Mouse (Mus musculus): ENCODE measurements around the gene Tcta.

Gene Tcta

DNA sequence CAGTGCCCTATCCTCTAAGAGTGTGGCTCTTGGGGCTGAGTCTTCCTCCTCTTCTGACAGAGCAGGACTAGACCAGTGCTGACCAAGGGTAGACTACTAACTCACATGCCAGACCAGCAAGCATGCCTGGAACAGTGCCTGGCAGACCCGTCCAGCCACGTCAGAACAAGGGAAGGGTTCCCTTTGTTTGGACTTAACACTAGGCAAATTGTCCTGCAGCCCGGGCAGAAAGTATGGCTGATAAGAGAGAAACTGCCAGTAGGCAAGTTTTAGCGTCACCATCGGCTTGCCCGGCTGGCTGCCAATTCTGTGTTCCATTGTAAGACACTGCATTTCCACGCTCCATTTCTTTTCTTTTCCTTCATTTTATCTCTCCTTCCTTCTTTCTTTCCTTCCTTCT, 38.3 kb downstream of the Tcta start:
- no peak for DNase-seq

DNA sequence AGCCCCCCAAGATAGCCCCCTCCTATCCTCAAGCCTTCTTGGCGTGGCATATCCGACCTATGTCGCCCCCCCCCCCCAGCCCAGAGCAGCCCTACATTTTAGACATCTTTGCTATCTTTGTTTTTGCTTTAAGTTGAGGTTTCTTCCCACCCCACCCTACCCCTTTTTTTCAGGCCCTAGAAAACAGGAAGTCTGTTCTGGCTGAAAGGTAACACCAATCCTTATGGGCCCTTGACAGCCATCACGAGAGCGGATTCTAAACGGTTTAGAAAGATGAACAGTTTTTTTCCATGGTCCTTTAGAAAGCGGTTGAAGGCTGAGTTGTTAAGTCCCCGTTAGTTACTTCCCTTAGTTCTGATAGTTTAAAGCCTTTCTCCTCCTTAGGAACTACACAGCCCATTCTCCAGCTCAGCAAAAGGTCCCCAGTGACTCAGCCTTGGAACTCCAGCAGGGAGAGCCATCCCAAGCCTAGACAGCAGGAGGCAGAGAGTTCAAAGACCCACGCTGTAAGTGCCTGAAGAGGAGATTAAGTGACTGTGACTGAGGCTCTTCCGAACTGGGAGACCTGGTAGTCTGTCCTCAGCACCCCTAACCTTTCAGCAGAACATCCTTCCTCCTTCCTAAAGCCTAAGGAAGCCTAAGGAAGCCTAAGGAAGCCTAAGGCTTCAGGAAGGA, 39.6 kb downstream of the Tcta start:
- no peak for DNase-seq

DNA sequence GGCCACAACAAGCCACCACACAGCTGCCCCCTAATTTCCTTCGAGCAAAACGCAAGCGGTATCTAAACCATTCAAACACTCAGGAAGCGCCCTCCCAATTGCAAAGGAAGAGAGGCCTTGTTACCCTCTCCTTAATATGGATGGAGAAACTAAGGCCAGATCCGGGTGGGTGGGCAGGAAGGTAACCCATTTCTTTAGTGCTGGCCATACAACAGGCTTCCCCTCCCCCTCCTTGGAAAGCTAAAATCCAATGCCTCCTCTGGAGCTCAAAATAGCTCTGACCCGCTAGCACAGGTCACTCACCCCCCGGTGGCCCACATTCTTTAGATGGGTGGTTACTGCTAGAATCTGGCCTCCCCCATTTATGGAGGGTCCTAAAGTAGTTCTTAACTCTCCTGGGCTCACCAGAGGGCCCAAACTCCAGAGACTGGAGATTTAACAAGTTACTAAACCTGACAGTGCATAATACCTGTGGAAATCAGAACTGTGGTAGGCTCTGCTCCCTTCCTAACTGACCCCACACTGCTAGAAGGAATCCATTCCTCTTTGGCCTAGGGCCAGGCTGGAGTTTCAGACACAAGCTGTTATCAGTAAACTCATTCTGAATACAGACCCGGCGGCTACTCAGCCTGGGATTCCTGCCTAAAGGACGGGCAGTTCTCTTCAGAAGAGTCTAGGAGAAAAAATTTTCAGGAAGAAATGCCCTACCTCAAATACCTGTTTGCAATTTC, 41.6 kb downstream of the Tcta start:
- DNase-seq = peak; percentile 53 to 73

DNA sequence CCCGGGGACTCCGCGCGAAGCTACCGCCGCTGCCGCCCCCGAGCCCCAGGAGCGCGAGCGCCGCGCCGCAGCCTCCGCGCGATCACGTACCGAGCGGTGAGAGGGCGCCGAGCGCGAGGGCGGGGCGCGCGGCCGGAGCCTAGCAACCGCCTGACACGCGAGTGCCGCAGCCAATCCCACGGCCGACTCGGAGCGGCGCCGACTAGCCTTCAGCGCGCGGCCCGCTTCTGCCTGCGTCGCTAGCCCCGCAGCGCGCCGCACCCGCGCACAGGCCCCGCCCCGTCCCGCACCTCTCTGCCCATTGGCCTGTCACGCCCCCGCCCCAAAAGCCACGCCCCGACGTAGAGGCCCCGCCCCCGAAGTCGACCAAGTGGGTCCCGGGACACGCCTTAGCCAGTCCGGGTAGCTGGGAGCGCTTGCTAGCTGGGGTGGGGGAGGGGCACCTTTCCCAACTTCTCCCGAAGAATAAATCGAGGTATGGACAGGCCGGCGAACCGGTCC, 42.2 kb downstream of the Tcta start, which contains the start of gene Dag1:
Gene Dag1 (minus strand): TSS at position 269 of the 501 bp plus-strand sequence.
- DNase-seq = peak; percentile 98 to 99

DNA sequence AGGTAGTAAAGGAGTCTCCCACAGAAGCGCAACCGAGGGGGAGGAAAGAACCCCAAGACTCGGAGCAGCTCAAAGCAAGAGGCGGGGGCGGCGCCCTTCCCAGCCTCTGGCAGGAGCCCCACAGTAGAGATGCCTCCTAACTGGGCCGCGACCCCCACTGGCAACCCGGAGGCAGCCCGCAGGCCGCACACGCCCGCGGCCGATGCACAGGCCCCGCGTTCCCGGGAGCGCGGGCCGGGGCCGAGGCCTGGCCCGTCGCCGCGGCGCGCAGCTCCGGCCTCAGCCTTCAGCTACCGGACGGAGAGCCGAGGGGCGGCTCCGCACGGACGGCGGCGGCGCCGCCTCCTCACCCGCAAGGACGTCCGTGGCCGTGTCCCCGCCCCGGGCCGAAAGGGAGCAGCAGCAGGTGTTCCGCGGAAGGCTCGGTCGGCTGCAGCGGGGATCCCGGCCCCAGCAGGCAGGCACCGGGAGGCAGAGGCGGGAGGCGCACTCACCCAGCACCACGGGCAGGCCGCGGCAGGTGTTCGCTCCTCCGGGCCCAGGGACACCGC, 42.8 kb downstream of the Tcta start:
- DNase-seq = peak; percentile 66 to 73

DNA sequence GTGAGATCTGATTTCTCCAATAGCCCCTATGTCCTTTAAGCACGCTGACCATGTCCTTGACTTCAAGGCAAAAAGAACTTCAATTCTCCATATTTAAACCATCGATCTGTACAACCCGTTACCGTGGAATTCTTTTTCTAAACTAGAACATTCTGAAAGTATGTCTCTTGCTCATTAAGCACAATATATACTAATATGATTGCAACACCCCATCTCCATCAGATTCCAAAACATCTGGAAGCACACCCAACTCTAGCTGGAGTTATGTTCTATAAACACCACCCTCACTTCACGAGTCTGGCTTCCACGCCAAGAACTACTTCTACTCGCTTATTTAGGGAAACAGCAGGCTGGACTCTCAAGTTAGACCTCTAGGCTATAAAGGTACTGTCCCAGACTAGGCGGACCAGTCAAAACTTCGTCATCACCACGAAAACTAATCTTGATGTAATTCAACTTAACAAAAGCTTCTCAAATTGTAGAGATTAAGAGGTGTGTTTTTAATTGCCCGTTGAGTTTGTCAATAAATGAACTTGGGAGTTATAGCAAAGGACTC, 43.4 kb downstream of the Tcta start:
- no peak for DNase-seq

DNA sequence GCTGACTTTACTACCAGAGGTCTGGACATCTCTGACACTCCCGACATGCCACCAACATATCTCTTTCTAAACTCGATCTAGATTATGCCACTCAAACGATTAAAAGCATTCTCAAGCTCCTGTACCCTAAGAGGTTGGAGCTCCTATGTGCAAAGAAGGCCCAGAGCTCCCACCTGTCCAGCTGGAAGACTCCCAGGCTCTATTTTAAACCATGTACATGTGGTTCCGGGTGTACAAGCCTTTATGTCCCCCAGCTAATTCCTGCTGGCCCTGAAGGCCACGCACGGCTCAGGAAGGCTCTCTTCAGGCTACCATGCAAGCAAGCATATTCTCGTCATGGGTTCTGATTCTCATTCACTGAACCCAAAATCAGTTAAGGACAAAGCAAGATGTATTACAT, 44.1 kb downstream of the Tcta start:
- no peak for DNase-seq

DNA sequence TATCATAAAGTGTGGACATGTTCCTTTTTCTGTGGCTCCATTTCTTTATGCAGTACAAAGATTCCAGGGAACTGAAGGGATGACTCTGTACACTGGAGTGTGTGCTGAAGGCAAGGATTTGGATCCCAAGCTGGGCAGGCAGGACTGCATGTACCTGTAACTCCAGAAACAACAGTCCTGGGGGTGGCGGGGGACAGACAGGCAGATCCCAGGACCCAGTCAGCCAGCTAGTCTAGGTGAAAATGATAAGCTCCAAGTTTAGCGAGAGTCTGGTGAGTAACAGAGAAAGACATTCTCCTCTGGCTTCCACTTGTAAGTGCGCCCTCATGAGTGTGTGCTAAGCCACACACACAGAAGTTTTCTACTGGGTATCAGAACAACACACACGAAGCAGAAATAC, 45.4 kb downstream of the Tcta start:
- DNase-seq = no peak

All from kidney, adult 8-10 months (tissue).